Mouse (Mus musculus) thymus, adult 18-20 months (tissue): ENCODE results near the gene Sppl2b.
"Not testable (repeated sequence)": the region's sequence is repeated elsewhere in the genome, so short reads cannot be mapped to it uniquely, and the experiment has no call there.

Source experiments
- DNase-seq, 2 experiments: peaks; one replicate each; pipeline ENCODE4 v3.0.0; 2022; ENCODE audit warnings: mixed read lengths in 2 of 2

Sppl2b gene

DNA sequence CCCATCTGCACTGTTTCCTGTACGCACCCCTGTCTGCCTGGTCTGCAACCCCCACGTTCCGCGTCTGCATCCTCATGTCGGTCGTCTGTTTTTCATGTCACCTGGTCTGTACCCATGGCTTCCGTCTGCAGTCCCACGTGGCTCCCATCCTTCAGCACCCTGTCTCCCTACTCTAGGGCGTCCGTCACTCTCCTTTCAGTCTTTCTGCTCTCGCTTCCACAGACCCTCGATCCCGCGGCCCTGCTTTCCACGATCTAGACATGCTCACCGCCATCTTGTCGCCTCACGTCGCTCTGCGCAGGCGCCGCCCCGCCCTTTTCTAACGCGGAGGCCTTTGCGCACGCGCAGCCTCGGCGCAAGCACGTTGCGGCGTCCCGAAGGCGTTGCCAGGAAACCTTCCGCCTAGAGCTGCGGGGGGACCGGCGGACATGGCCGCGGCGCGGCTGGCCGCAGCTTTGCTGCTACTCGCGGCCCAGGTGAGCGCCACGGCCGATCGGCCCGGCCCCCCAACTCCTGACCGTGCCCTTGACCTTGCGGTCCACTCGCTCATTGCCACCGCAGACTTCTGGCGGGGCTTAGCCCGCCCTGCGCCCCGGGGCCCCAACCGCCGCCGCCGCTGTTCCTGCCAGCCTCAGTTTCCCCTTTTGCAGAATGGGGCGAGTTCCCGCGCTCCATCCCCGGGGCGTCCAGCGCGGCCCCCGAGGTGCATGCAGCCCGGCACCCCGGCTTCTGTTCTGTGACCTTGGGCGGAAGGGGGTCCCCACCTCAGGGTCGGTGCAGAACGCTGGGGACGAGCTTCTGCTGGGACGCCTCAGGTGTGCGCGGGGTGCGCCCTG, at the start of gene Sppl2b, which contains the start of gene Lsm7:
Gene Sppl2b (plus strand): TSS at position 363 of the 836 bp plus-strand sequence.
Gene Lsm7 (minus strand): TSS at position 297 of the 836 bp plus-strand sequence.
- peak; percentile 93 to 94 for DNase-seq

DNA sequence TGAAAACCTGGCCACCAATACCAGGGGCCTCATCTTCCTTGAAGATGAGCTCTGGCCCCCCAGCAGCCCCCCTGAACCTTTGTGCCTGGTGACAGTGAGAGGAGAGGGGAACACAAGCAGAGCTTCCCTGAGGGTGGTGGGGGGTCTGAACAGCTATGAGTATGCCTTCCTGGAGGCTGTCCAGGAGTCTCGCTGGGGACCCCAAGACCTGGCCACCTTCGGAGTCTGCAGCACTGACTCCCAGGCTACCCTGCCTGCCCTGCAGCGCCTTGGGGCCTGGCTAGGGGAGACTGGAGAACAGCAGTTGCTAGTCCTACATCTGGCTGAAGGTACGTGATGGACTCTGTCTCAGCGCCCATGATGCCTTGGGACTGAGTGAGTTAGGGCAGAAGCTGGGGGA, 49.8 kb upstream of the Sppl2b start:
- DNase-seq = no peak

DNA sequence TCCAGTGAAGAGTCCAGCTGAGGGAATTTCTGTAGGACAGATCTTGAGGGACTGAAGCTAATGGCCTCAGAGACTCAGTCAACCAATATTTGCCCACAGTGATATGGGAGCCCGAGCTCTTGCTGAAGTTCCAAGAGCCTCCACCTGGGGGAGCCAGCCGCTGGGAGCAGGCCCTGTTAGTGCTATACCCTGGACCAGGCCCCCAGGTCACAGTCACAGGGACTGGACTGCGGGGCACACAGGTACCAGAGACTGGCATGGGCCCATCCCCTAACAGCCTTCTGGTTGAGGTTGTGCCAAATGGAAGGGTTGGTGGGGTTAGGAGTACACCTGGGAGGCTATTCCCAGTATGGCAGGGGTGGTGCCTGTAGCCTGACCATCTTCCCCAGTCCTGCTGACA, 49.1 kb upstream of the Sppl2b start:
- no peak for DNase-seq

DNA sequence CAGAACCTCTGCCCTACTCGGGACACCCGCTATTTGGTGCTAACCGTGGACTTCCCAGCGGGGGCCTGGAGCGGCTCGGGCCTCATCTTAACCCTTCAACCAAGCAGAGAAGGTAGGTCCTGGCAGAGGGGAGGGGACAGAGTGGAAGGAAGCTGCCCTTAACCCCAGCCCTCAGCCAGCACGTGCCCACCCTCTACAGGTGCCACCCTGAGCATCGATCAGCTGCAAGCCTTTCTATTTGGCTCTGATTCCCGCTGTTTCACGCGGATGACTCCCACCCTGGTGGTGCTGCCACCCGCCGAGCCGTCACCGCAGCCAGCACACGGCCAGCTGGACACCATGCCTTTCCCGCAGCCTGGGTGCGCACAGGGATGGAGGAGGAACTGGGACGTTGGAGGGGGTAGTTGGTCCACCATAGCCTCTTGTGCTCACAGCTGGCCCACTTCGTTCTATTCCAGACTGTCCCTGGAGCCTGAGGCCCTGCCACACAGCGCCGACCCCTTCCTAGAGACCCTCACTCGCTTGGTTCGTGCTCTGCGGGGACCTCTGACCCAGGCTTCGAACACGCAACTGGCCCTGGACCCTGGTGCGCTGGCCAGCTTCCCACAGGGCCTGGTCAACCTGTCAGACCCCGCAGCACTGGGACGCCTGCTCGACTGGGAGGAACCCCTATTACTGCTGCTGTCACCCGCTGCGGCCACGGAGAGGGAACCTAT, 48.6 kb upstream of the Sppl2b start:
- no peak for DNase-seq

DNA sequence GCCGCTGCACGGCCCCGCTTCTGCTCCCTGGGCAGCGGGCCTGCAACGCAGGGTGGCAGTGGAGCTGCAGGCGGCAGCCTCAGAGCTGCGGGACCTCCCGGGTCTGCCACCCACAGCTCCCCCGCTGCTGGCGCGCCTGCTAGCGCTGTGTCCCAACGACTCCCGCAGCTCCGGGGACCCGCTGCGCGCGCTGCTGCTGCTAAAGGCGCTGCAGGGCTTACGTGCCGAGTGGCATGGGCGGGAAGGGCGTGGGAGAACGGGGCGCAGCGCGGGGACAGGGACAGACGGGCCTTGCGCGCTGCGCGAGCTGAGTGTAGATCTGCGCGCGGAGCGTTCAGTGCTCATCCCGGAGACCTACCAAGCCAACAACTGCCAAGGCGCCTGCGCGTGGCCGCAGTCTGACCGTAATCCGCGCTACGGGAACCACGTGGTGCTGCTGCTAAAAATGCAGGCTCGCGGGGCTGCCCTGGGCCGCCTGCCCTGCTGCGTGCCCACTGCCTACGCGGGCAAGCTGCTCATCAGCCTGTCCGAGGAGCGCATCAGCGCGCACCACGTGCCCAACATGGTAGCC, 47.9 kb upstream of the Sppl2b start:
- no peak for DNase-seq

DNA sequence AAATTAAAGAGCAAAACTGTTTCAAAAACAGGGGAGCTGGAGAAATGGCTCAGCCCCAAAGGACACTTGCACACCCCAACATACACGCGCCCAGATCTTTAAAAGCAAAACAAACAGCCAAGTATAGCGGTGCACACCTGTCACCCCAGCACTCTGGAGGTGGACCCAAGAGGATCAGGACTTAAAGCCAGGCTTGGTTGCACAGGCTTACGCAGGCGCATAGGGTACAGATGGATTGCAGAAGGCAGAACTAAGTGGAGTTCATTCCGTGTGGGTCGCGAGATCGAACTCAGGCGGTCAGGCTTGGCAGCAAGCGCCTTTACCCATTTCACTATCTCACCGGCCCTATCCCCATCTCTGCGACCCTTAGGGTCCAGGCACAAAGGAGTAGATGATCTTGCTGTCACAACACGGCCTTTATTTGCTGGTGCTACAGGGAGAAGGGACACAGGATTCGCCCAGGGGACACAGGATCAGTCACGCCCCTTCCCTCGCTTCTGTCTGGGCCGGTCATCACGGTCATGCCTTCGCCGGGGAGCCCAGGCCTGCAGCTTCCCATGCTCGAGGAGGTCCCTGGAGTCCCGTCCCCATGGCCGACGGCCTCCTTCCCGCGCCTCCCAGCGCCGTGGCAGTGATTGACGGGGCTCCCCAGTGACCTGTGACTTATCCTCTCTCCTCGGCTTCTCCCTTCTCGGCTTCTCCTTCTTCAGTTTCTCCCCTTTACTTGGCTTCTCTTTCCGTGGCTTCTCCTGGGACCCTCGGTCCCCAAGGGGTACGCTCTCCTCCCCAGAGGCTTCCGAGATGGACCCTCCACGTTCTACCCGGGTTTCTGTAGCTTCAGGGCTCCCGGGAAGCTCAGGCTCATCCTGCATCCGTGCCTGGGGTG, 46.7 kb upstream of the Sppl2b start:
- no peak for DNase-seq

DNA sequence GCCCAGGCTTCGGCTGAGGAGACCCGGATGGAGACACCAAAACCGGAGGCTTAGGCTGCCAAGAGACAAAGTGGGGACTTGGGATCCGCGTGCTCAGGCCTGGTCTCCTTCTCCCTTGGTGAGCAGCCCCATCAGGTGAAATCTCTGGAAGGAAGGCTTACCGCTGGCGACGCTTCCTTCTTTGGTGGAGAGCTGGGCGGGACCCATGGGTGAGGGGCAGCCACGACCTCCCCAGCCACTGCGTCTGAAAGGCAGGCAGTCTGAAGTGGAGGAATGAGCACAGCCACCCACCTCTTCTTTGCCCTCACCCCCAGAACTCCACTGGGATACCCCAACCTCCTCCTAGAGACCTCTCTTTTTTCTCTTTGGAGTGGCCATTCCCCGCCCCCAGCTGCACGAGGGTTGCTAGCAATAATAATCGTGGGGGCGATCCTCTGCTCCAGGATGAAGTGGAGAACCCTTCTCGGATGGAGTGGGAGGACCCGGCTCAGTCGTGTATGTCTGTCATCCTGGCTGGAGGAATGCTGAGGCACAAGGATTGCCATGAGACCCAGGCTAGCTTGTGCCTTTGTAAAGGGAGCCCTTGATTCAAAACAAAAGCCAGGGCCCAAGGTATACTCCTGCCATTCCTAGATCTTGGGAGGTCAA, 46.0 kb upstream of the Sppl2b start:
- DNase-seq = no peak

DNA sequence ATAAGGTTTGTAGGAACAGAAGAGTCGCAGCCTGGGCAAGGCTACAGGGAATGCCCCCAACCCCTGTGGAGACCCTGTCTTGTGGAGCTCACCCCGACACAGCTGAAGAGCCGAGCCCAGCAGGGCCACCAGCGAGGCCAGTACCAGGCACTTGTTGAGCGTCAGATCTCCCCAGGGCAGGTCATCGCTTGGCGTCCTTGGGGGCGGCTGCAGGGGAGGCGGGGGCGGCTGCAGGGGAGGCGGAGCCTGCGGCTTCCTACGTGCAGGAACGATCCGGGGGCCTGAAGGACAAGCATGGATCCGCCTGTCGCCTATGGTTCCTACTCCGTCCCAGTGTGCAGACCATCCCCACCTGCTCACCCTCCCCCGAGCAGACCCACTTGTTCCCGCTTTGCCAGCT, 45.0 kb upstream of the Sppl2b start:
- no peak for DNase-seq

DNA sequence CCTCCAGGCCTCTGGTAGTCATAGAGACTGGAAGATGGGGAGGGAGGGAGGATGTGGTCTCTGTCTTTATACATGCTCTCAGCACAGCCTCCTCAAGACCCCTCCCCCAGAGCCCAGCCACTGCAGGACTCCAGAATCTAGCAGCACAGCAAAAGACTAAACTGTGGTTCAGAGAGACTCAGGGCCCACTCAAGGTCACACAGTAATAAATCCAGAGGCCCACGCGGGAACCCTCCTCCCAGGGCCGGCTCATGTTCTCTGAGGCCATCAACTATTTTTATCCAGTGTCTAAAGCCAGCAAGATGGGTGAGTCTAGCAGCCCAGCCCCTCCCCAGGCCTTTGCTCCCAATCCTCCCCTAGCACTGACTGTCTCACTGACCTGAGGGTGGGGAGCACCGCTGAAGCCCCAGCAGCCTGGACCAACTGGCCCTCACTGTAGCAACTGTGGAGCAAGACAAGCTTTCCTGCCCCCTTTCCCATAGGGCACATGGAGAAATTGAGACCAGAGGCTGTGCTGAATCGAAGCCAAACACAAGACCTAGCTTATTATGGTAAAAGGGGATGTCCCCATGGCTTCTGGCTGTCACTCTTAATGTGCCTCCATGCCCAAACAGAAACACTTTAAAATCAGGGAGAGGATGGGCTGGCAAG, 42.6 kb upstream of the Sppl2b start:
- DNase-seq = no peak

DNA sequence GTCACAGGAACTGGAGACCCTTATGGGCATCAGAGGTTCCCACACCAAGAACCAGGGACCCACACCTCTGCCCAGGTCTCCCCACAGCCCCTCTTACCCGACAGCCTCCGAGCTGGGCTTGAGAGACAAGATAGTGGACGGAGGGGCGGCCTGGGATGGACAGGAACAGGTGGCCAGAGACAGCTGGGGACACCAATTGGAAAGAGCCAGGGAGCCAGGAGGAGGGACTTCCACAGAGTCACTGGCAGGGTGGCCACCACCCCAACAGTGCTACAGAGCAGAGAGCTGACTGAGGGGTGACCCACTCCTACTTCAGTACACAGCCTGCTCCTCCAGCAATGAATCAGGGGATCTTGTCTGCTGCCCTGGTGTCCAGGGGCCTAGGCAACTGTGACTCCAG, 41.7 kb upstream of the Sppl2b start, which contains the start of gene Jsrp1:
Gene Jsrp1 (minus strand): TSS at position 133 of the 400 bp plus-strand sequence.
- no peak for DNase-seq

DNA sequence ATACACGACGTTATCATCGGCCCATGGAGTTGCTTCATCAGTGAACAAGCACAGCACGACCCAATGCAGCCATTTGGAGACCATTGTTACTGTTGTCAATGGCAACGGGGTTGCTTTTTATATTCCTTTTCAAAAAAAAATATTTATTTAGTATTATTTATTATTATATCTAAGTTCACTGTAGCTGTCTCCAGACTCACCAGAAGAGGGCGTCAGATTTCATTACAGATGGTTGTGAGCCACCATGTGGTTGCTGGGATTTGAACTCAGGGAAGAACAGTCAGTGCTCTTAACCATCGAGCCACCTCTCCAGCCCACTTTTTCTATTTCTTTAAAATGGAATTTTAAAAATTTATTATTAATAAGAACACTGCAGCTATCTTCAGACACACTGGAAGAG, 40.3 kb upstream of the Sppl2b start:
- DNase-seq = no peak

DNA sequence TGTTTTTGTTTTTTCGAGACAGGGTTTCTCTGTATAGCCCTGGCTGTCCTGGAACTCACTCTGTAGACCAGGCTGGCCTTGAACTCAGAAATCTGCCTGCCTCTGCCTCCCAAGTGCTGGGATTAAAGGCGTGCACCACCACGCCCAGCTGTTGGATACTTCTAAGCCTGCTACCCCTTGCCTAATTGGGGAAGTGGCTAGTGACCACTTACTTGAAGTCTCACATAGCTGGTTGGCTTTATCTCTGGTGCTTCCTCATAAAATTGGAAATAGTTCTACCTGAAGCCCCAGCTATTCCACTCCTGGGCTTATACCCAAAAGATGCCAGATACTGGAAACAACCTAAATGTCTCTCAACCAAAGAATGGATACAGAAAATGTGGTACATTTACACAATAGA, 38.8 kb upstream of the Sppl2b start:
- DNase-seq = not testable (repeated sequence)

DNA sequence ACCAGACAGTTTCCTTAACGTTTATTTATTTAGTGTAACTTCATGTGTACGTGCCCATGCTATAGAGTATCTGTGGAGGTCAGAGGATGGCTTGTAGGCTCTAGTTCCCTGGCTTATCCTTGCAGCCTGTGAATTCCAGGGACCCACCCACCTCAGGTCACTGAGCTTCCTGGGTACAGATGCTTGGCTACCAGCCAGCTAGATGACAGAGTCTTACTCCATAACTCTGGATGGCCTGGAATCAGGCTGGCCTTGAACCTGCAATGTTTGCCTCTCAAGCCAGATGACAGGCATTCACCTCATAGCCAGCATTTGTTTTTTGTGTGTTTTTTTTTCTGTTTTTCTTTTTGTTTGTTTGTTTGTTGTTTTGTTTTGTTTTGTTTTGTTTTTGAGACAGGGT, 37.9 kb upstream of the Sppl2b start:
- no peak for DNase-seq

DNA sequence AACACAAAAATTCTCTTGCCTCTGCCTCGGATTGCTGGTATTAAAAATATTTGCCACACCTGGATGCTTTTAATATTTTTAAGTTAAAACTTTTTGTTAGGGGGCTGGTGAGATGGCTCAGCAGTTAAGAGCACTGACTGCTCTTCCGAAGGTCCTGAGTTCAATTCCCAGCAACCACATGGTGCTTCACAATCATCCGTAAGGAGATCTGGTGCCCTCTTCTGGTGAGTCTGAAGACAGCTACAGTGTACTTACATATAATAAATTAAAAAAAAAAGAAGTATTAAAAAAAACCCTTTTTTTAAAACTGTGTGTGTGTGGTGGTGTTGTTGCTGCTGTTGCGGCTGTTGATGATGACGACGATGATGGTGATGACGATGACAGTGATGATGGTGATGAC, 37.1 kb upstream of the Sppl2b start:
- not testable (repeated sequence) for DNase-seq

DNA sequence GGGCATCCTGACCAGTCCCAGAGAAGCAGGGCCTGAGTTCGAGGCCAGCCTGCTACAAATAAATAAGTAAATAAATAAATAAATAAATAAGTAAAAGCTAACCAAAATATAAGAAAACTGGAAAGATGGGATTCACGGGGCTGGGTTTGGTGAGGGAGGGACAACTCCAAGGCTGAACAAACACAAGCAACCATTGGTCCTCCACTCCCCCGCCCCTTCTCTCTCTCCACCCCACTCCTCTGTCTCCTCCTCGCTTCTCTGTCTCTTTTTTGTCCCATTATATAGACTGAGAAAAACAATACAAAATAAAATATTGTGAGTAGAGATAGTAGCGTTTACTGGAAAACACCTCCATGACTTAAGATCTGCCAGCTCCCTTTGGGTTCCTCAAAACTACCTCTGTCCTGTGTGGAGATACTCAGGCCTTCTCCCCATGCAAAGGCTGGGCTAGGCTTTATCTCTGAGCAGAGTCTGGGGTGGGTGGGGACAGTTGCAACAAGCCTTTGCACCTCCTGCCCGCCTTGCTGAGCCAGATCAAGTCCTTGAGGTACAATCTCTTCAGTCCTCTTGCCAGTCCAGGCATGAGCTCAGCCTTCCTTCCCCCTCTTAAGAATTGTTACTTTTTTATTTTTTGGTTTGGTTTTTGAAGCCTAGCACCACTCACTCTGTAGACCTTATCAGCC, 36.3 kb upstream of the Sppl2b start:
- DNase-seq = no peak

DNA sequence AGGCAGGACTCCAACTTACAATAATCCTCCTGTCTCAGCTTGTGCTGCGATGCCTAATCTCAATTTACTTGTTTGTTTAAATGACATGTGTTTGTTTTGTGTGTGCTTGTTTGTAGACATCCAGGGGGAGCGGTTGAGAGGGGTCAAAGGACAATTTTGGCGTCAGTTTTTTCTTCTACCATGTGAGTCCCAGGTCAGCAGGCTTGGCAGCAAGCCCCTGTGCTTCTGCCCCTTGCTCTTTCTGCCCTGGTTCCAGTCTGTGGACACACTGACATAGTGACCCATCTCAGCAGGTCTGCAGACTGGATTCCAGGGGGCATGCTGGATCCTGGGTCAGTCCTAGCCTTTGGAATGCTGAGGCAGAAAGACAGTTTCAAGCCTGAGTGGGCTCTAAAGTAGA, 35.7 kb upstream of the Sppl2b start:
- no peak for DNase-seq

DNA sequence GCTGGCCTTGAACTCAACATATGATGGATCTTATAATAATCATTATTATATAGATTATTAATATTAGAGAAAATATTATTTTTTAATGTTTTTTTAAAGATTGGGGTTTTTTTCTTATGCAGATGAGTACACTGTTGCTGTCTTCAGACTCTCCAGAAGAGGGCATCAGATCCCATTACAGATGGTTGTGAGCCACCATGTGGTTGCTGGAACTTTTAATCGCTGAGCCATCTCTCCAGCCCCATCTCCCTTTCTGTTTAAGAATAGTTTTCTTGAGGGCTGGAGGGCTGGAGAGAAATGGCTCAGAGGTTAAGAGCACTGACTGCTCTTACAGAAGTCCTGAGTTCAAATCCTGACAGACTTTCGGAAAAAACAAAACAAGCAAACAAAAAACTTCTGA, 33.1 kb upstream of the Sppl2b start:
- no peak for DNase-seq

DNA sequence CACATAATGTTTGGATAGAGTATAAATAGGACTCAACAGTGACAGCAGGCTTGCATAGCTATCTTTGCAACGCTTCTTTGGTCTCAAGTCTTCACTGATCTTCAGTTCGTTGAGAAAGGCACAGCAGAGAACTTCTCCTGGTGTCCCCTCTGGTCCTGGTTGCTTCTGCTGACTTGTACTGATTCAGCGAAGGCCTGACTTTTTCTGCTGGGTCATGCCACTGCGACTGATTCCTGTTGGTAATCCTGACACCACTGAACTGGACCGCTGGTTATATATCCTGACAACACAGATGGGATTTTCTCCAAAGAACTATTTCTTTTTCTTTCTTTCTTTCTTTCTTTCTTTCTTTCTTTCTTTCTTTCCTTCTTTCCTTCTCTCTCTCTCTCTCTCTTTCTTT, 32.5 kb upstream of the Sppl2b start:
- no peak for DNase-seq

DNA sequence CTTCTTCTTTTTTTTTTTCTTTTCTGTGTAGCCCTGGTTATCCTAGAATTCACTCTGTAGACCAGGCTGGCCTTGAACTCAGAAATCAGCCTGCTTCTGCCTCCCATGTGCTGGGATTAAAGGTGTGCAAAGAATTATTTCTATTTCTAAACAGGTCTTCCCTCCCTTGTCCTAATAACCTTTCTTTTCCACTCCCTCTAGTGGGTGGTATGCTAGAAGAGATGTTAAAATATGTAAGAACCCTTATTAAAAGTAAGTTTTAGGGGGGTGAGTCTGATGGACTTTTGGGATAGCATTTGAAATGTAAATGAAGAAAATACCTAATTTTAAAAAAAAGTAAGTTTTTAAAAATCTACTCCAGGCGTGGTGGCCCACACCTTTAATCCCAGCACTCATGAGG, 31.8 kb upstream of the Sppl2b start:
- DNase-seq = no peak

DNA sequence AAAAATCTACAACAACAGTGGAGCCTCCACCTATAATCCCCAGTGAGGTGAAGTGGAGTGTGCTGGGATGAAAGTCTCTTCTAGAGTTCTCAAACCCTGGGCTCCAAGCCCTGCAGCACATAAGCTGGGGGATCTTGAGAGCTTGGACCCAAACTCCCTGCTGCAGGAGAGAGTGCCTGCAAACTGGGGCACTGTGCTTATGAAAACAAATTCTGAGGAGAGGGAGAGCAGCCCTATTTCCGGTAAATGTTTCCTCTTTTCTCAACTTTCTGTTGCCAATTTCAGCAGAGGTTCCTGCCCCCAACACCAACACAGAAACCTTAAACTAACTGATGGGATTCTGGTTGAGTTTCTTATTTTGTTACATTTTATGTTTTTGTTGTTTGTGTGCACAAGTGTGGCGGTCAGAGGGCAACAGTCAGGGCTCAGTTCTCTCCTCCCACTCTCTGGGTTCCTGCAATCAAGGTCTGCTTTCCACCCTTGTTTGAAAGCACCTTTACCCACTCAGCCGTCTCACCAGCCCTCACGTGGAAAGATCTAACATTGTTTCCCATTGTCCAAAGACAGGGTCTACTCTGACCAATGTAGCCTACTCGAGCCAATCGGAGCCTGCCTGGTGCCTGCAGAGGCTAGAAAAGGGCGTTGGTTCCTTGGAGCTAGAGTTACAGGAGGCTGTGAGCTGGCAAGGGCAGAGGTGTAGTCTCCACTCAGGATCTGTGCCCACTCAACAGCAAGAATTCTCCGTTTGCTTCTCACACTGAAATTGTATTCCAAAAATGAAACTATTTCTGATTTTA, 31.0 kb upstream of the Sppl2b start:
- no peak for DNase-seq
